19 mouse cellular contexts compared by ENCODE assay signal in the genomic region with DNA sequence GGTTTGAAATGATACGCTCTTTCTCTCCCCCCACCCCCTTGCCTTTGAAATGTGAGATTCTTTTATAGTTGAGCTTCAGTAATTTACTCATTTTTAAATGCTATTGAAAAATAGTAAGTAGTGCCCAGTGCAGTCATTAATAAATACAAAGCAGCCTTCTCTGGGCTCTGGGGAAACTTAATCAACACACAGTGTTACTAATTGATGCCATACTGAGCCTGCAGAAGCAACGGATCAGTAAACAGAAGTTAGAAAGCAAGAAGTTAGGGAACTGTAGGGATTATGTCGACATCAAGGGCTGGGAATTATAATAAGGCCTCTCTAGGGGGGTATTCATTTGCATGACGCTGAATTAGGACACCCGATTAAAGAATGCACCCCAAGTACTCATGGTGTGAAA.
A peak's percentile ranks its signal among the peaks of the same experiment; 100 is the strongest.
DNase-seq lines count a peak whose midpoint lies in the region; ATAC-seq and TF ChIP-seq lines count a peak whose summit lies in the region.
"Had no signal": no experiment of that assay in that cellular context is flagged by ENCODE, and none has a peak within 500 bp of the region (broad histone marks: within the 10 kb centered on the region; RNA-seq: fewer than 3 reads in every experiment).

No protein-coding gene starts in this region.

- no peak overlapping the region for H3K9ac ChIP-seq in midbrain, embryonic 12.5 days (replicated peaks)
- H3K9ac ChIP-seq in midbrain, embryonic 15.5 days: no peak overlapping the region
- H3K9ac ChIP-seq in limb, embryonic 12.5 days (replicated peaks): no peak overlapping the region
- H3K9ac ChIP-seq: heart, embryonic 13.5 days; liver, embryonic 13.5 days; lung, embryonic 15.5 days had no signal

- H3K4me3 ChIP-seq in gastrocnemius, adult 2 months: no peak overlapping the region
- no peak overlapping the region for H3K4me3 ChIP-seq in midbrain, embryonic 12.5 days
- no peak overlapping the region for H3K4me3 ChIP-seq in midbrain, embryonic 15.5 days
- H3K4me3 ChIP-seq in limb, embryonic 12.5 days (replicated peaks): no peak overlapping the region
- H3K4me3 ChIP-seq: heart, embryonic 13.5 days; left cerebral cortex, adult 2 months; liver, embryonic 13.5 days; lung, embryonic 15.5 days had no signal

- no peak for ATAC-seq in midbrain, embryonic 12.5 days (ENCODE audit: low FRiP score, low read depth)
- ATAC-seq in midbrain, embryonic 15.5 days (replicated peaks): no peak
- no peak for ATAC-seq in limb, embryonic 12.5 days (ENCODE audit: insufficient number of reproducible peaks, insufficient read depth, low FRiP score, low TSS enrichment, low read depth)

- intact Hi-C loops in gastrocnemius, adult 2 months (cut with DNase I): no loop called here
- intact Hi-C loops in heart, postnatal 36 days (cut with DNase I): no loop called here

- WGBS in midbrain, embryonic 12.5 days: 6% methylated on average over 5 of the region's 5 CpGs
- WGBS in midbrain, embryonic 15.5 days: 10% methylated on average over 5 of the region's 5 CpGs
- 10% methylated on average over 5 of the region's 5 CpGs for WGBS in limb, embryonic 12.5 days

- peak overlapping the region; percentile 25; the same call in 1 of the 2 replicates for H3K27ac ChIP-seq in gastrocnemius, adult 2 months
- no peak overlapping the region for H3K27ac ChIP-seq in midbrain, embryonic 12.5 days (replicated peaks)
- no peak overlapping the region for H3K27ac ChIP-seq in midbrain, embryonic 15.5 days
- 0 out of 2 replicates have a peak overlapping the region, but pooled peaks have one; percentile 77 for H3K27ac ChIP-seq in limb, embryonic 12.5 days
- H3K27ac ChIP-seq: heart, embryonic 13.5 days; left cerebral cortex, adult 2 months; liver, embryonic 13.5 days; lung, embryonic 15.5 days; macrophage; stomach, postnatal 0 days had no signal

- peak overlapping the region; percentile 24; the same call in 1 of the 2 replicates for H3K4me2 ChIP-seq in midbrain, embryonic 12.5 days (replicated peaks)
- no peak overlapping the region for H3K4me2 ChIP-seq in midbrain, embryonic 15.5 days
- peak overlapping the region; percentile 15; the same call in 1 of the 2 replicates for H3K4me2 ChIP-seq in limb, embryonic 12.5 days
- H3K4me2 ChIP-seq: heart, embryonic 13.5 days; liver, embryonic 13.5 days; lung, embryonic 15.5 days had no signal

- TF ChIP-seq CTCF in gastrocnemius, adult 2 months (IDR thresholded peaks at IDR 0.05): no peak

- no peak for DNase-seq in gastrocnemius, adult 2 months
- no peak for DNase-seq in gastrocnemius, postnatal 10 days
- DNase-seq in embryo, embryonic 10 days (ENCODE audit: low spot score): no peak
- DNase-seq in heart, postnatal 36 days: no peak
- DNase-seq: B cell, adult 2 months; cerebellum, adult 8-10 months; kidney, adult 2 months; kidney, postnatal 14 days; layer of hippocampus, adult 9-11 months; left cerebral cortex, postnatal 4 days; liver, embryonic 13.5 days had no signal

- H3K9me3 ChIP-seq in midbrain, embryonic 12.5 days: no peaks in the 10 kb centered on the region
- H3K9me3 ChIP-seq in midbrain, embryonic 15.5 days: no peaks in the 10 kb centered on the region
- no peaks in the 10 kb centered on the region for H3K9me3 ChIP-seq in limb, embryonic 12.5 days
- H3K9me3 ChIP-seq: heart, embryonic 13.5 days; liver, embryonic 13.5 days; lung, embryonic 15.5 days had no signal

- peaks cover 27% of the 10 kb centered on the region for H3K4me1 ChIP-seq in midbrain, embryonic 12.5 days
- peaks cover 20% of the 10 kb centered on the region for H3K4me1 ChIP-seq in midbrain, embryonic 15.5 days
- peaks cover 77% of the 10 kb centered on the region for H3K4me1 ChIP-seq in limb, embryonic 12.5 days (replicated peaks)

- H3K27me3 ChIP-seq in midbrain, embryonic 12.5 days: peaks cover 12% of the 10 kb centered on the region
- H3K27me3 ChIP-seq in midbrain, embryonic 15.5 days (replicated peaks): no peaks in the 10 kb centered on the region
- H3K27me3 ChIP-seq in limb, embryonic 12.5 days: peaks cover 17% of the 10 kb centered on the region; the same call in 1 of the 2 replicates
- H3K27me3 ChIP-seq: heart, embryonic 13.5 days; liver, embryonic 13.5 days; lung, embryonic 15.5 days had no signal

- H3K36me3 ChIP-seq in midbrain, embryonic 12.5 days: no peaks in the 10 kb centered on the region
- no peaks in the 10 kb centered on the region for H3K36me3 ChIP-seq in midbrain, embryonic 15.5 days (replicated peaks)
- no peaks in the 10 kb centered on the region for H3K36me3 ChIP-seq in limb, embryonic 12.5 days
- H3K36me3 ChIP-seq: heart, embryonic 13.5 days; liver, embryonic 13.5 days; lung, embryonic 15.5 days had no signal

Comparison
In these comparisons a context has a peak if more than half of its experiments do, and no peak if none do; other contexts are left out.
1. H3K27ac ChIP-seq: peak in gastrocnemius, adult 2 months (single experiment) and limb, embryonic 12.5 days (single experiment); none in midbrain, embryonic 12.5 days (single experiment) and midbrain, embryonic 15.5 days (single experiment).